Mouse (Mus musculus) lung, adult 2 months (tissue): ENCODE measurements around the gene Sorl1.

Experiments
- CTCF ChIP-seq: fragments of 200-500 bp; IDR thresholded peaks from 2 replicates; pipeline ENCODE4 v1.5.1; 2011; ENCODE audit warnings: mild to moderate bottlenecking, low read length, control low read depth; ENCODE audit not compliant: insufficient read depth
- POLR2A ChIP-seq: fragments of 200-500 bp; IDR thresholded peaks from 2 replicates; pipeline ENCODE4 v1.6.1; 2011; ENCODE audit warnings: low read depth, mild to moderate bottlenecking, control low read depth, low read length, borderline replicate concordance; ENCODE audit errors: extremely low read depth

DNA sequence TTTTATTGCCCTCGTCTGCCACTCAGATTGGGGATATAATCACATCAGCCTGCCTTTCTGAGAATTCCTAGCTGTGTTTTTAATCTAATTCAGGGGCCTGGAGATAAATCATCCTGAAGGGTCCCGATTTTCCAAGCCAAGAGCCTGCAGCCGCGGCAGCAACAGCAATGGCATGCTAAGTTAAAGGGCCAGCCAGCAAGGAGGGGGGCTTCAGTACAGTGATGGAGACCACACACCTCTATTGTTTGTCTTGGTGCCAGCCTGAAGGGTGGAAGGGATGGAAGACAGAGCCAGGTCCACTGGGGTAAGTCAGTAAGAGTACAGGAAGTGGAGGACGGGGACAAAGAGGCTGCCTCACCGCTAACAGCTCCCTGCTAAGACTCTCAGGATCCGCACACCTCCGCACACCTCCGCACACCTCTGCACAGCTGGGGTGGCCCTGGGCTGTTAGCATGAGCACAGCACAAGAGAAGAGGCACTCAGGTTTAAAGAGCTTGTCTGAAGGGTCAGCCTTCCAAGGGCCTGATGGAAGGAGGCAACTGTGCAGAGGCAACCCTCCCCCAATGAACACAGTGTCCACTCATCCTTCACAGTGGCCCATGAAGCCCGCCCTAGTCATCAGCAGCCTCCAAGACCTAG lies 7.6 kb downstream of the Sorl1 start:
- no peak for TF ChIP-seq POLR2A
- TF ChIP-seq CTCF = no peak
